Mouse (Mus musculus) testis, adult 2 months (tissue): ENCODE measurements around the gene Pcca.

Experiments
- CTCF ChIP-seq: fragments of 200-500 bp; IDR thresholded peaks from 2 replicates; pipeline ENCODE4 v1.5.1; 2012; ENCODE audit warnings: low read depth, mild to moderate bottlenecking, inconsistent platforms, low read length, moderate library complexity; ENCODE audit not compliant: control insufficient read depth, insufficient read depth, insufficient replicate concordance
- POLR2A ChIP-seq: fragments of 200-500 bp; IDR thresholded peaks from 2 replicates; pipeline ENCODE4 v1.6.1; 2012; ENCODE audit warnings: low read depth, mild to moderate bottlenecking, inconsistent platforms, low read length, moderate library complexity; ENCODE audit not compliant: control insufficient read depth

DNA sequence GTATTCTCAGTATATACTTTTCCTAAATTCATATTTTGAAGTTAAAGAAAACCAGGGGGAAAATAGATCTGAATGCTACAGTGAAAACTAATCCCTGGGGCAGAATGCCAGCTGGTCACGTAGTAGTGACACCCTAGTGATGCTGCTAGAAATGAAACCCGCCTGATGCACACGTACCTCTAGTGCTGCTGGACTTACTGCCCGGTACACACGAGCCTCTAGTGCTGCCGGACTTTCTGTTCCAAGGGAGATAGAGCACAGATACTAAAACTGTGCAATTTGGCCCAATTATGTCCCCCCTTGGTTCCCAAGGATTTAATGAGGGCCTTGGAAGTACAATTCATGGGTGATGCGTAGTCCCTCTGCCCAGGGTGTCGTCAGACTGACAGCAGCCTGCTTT is 340.9 kb downstream of the Pcca start:
- TF ChIP-seq CTCF (no peak), POLR2A (no peak)
